Mouse (Mus musculus): ENCODE results near the gene Cdh4.

Gene Cdh4

GRCm38 (mm10) chr2:179538535-179538934 is 96.3 kb downstream of the Cdh4 start:
- DNase-seq (ENCODE audit: low read depth, low spot score): no peak

GRCm38 (mm10) chr2:179539532-179540245 is 97.5 kb downstream of the Cdh4 start:
- no peak for DNase-seq (ENCODE audit: low read depth, low spot score)

GRCm38 (mm10) chr2:179541096-179541495 is 98.9 kb downstream of the Cdh4 start:
- DNase-seq (ENCODE audit: low read depth, low spot score): no peak

GRCm38 (mm10) chr2:179547627-179548026 is 105.4 kb downstream of the Cdh4 start:
- DNase-seq (ENCODE audit: low read depth, low spot score): no peak

GRCm38 (mm10) chr2:179555928-179556327 is 113.7 kb downstream of the Cdh4 start:
- no peak for DNase-seq (ENCODE audit: low read depth, low spot score)

GRCm38 (mm10) chr2:179562350-179562749 is 120.1 kb downstream of the Cdh4 start:
- DNase-seq (ENCODE audit: low read depth, low spot score): no peak

- no peak for DNase-seq (ENCODE audit: low read depth, low spot score)
Measured at GRCm38 (mm10) chr2:179565611-179566010, 123.4 kb downstream of the Cdh4 start.

GRCm38 (mm10) chr2:179567886-179568285 is 125.7 kb downstream of the Cdh4 start:
- DNase-seq (ENCODE audit: low read depth, low spot score): no peak

- no peak for DNase-seq (ENCODE audit: low read depth, low spot score)
Measured at GRCm38 (mm10) chr2:179569171-179569570, 126.9 kb downstream of the Cdh4 start.

- no peak for DNase-seq (ENCODE audit: low read depth, low spot score)
Measured at GRCm38 (mm10) chr2:179571175-179571769, 129.0 kb downstream of the Cdh4 start.

- DNase-seq (ENCODE audit: low read depth, low spot score): no peak
Measured at GRCm38 (mm10) chr2:179573331-179573730, 131.1 kb downstream of the Cdh4 start.

- no peak for DNase-seq (ENCODE audit: low read depth, low spot score)
Measured at GRCm38 (mm10) chr2:179573786-179574185, 131.6 kb downstream of the Cdh4 start.

GRCm38 (mm10) chr2:179575585-179575984 is 133.4 kb downstream of the Cdh4 start:
- no peak for DNase-seq (ENCODE audit: low read depth, low spot score)

- DNase-seq (ENCODE audit: low read depth, low spot score): no peak
Measured at GRCm38 (mm10) chr2:179576221-179576620, 134.0 kb downstream of the Cdh4 start.

GRCm38 (mm10) chr2:179578329-179578728 is 136.1 kb downstream of the Cdh4 start:
- no peak for DNase-seq (ENCODE audit: low read depth, low spot score)

GRCm38 (mm10) chr2:179578842-179579241 is 136.6 kb downstream of the Cdh4 start:
- no peak for DNase-seq (ENCODE audit: low read depth, low spot score)

GRCm38 (mm10) chr2:179580415-179580814 is 138.2 kb downstream of the Cdh4 start:
- no peak for DNase-seq (ENCODE audit: low read depth, low spot score)

- no peak for DNase-seq (ENCODE audit: low read depth, low spot score)
Measured at GRCm38 (mm10) chr2:179581058-179581457, 138.8 kb downstream of the Cdh4 start.

- no peak for DNase-seq (ENCODE audit: low read depth, low spot score)
Measured at GRCm38 (mm10) chr2:179582966-179583365, 140.7 kb downstream of the Cdh4 start.

GRCm38 (mm10) chr2:179584672-179585071 is 142.4 kb downstream of the Cdh4 start:
- DNase-seq (ENCODE audit: low read depth, low spot score): no peak

GRCm38 (mm10) chr2:179586436-179586835 is 144.2 kb downstream of the Cdh4 start:
- no peak for DNase-seq (ENCODE audit: low read depth, low spot score)

GRCm38 (mm10) chr2:179587069-179587468 is 144.8 kb downstream of the Cdh4 start:
- DNase-seq (ENCODE audit: low read depth, low spot score): no peak

- DNase-seq (ENCODE audit: low read depth, low spot score): no peak
Measured at GRCm38 (mm10) chr2:179591661-179592060, 149.4 kb downstream of the Cdh4 start.
